Mouse (Mus musculus) CH12.LX (cell line): ENCODE data around the gene Hist1h1b. TPM values are rescaled to one million over a fixed set of nuclear protein-coding genes. Genes with fewer than 3 reads are reported as not detected.
"Not testable (repeated sequence)": the region's sequence is repeated elsewhere in the genome, so short reads cannot be mapped to it uniquely, and the experiment has no call there.

ENCODE experiments used
- DNase-seq: peaks from one replicate; pipeline ENCODE4 v3.0.0-alpha.2; 2013; ENCODE audit errors: extremely low read depth
- H3K27ac ChIP-seq: 2 replicates; pipeline ENCODE4 v1.5.1; 2012; ENCODE audit warnings: low read depth, mild to moderate bottlenecking, control low read depth, moderate library complexity; ENCODE audit not compliant: insufficient read depth
- H3K27me3 ChIP-seq: replicated peaks from 2 replicates; pipeline ENCODE3; 2012; ENCODE audit warnings: inconsistent platforms
- H3K36me3 ChIP-seq, 2 experiments: replicated peaks in 1 of 2; 2 replicates each; pipeline versions ENCODE3 to v1.6.1; 2012; ENCODE audit warnings: inconsistent platforms in 1 of 2, low read length in 1 of 2, mild to moderate bottlenecking in 1 of 2, mixed read lengths in 1 of 2, moderate library complexity in 1 of 2; ENCODE audit not compliant: control insufficient read depth in 1 of 2, insufficient read depth in 1 of 2
- H3K4me1 ChIP-seq, 2 experiments: 2 replicates each; pipeline ENCODE4 v1.6.1; 2012; ENCODE audit warnings: inconsistent platforms in 1 of 2, moderate library complexity in 1 of 2; ENCODE audit not compliant: insufficient read depth in 2 of 2, control insufficient read depth in 1 of 2
- H3K4me2 ChIP-seq: 2 replicates; pipeline ENCODE4 v1.6.1; 2012; ENCODE audit warnings: low read depth, mild to moderate bottlenecking, control low read depth; ENCODE audit not compliant: poor library complexity, insufficient read depth, severe bottlenecking
- H3K4me3 ChIP-seq, 3 experiments: fragments of 150-350 bp in 1 of 3; sonication (generic) in 1 of 3; replicated peaks in 1 of 3; 2 replicates each; pipeline versions ENCODE3 to v1.5.1; 2011 to 2012; ENCODE audit warnings: low read depth in 2 of 3, low read length in 2 of 3, mild to moderate bottlenecking in 2 of 3, moderate library complexity in 2 of 3, control low read depth in 1 of 3, improper control_type of control experiment in 1 of 3, inconsistent platforms in 1 of 3, mixed read lengths in 1 of 3; ENCODE audit not compliant: poor library complexity in 1 of 3
- H3K79me2 ChIP-seq: replicated peaks from 2 replicates; pipeline ENCODE4 v1.6.1; 2012; ENCODE audit warnings: mild to moderate bottlenecking, moderate library complexity; ENCODE audit not compliant: control insufficient read depth, poor library complexity, insufficient read depth, severe bottlenecking; ENCODE audit errors: extremely low read depth
- H3K9ac ChIP-seq: 2 replicates; pipeline ENCODE4 v1.6.1; 2012; ENCODE audit warnings: low read depth, mild to moderate bottlenecking, control low read depth, moderate library complexity; ENCODE audit not compliant: insufficient read depth
- H3K9me3 ChIP-seq: replicated peaks from 2 replicates; pipeline ENCODE3; 2012; ENCODE audit warnings: low read length, inconsistent platforms, mixed read lengths
- BHLHE40 ChIP-seq: IDR thresholded peaks from 2 replicates; pipeline ENCODE4 v1.6.1; 2011; ENCODE audit warnings: mild to moderate bottlenecking, low read depth, low read length, improper control_type of control experiment
- IRF4 ChIP-seq: IDR thresholded peaks from 2 replicates; pipeline ENCODE4 v1.6.1; 2014; ENCODE audit warnings: low read depth, mild to moderate bottlenecking, inconsistent platforms, low read length, improper control_type of control experiment
- JUND ChIP-seq: conservative IDR thresholded peaks from 2 replicates; pipeline ENCODE4 v1.6.1; 2011; ENCODE audit warnings: low read depth, low read length, improper control_type of control experiment
- KAT2A ChIP-seq: IDR thresholded peaks from 2 replicates; pipeline ENCODE4 v1.6.1; 2012; ENCODE audit warnings: low read length, improper control_type of control experiment, inconsistent platforms; ENCODE audit not compliant: insufficient replicate concordance
- MAFK ChIP-seq: IDR thresholded peaks from 2 replicates; pipeline ENCODE4 v1.6.1; 2011; ENCODE audit warnings: low read length, improper control_type of control experiment; ENCODE audit not compliant: insufficient replicate concordance
- NELFE ChIP-seq: IDR thresholded peaks from 2 replicates; pipeline ENCODE4 v1.6.1; 2011; ENCODE audit warnings: low read depth, low read length, improper control_type of control experiment
- POLR2A ChIP-seq: IDR thresholded peaks from 2 replicates; pipeline ENCODE4 v1.6.1; 2011; ENCODE audit warnings: low read depth, mild to moderate bottlenecking, improper control_type of control experiment, low read length
- POLR2AphosphoS2 ChIP-seq: IDR thresholded peaks from 2 replicates; pipeline ENCODE4 v1.6.1; 2011; ENCODE audit warnings: low read depth, low read length, improper control_type of control experiment
- USF2 ChIP-seq: conservative IDR thresholded peaks from 2 replicates; pipeline ENCODE4 v1.6.1; 2011; ENCODE audit warnings: low read depth, low read length, improper control_type of control experiment
- ZMIZ1 ChIP-seq: IDR thresholded peaks from 2 replicates; pipeline ENCODE4 v1.6.1; 2012; ENCODE audit warnings: low read depth, mild to moderate bottlenecking, inconsistent platforms, low read length, improper control_type of control experiment
- dilution Hi-C: fragments of 300-500 bp; cut with MboI; formaldehyde crosslinking; loops from 2 replicates; pipeline ENCODE4 v1.14.3; 2020; ENCODE audit warnings: low sequenced_read_pairs; ENCODE audit not compliant: extremely low pct_unique_long_range_greater_than_20kb, extremely low pct_ligation_motif_present
- in situ Hi-C: fragments of 300-500 bp; cut with MboI; formaldehyde crosslinking; loops from 3 replicates; pipeline ENCODE4 v1.14.3; 2019; ENCODE audit warnings: low sequenced_read_pairs, low pct_ligation_motif_present, low pct_unique_long_range_greater_than_20kb, mixed read lengths
- polyA plus RNA-seq: library from polyadenylated mRNA; unstranded; fragments of >175 nt; gene quantifications from 2 replicates; pipeline ENCODE4 v1.2.1, GENCODE M21; 2012; ENCODE audit warnings: low read depth; ENCODE audit not compliant: insufficient read length
- total RNA-seq, 2 experiments: library from RNA; depleted of rRNA; stranded (reverse); fragments of 300-350 nt in 1 of 2; fragments of >200 nt in 1 of 2; gene quantifications; 2 replicates each; pipeline ENCODE4 v1.2.3; 2012 to 2014

Hist1h1b gene
- total and polyA plus RNA-seq, 3 experiments = 1.9 to 1,032 (median 16.6) TPM

GRCm38 (mm10) chr13:21779767-21780731, at the start of gene Hist1h1b (continued):
- TF ChIP-seq USF2 (peak; percentile 57), KAT2A (0 out of 2 replicates have a peak, but pooled peaks have one; percentile 38)

DNA sequence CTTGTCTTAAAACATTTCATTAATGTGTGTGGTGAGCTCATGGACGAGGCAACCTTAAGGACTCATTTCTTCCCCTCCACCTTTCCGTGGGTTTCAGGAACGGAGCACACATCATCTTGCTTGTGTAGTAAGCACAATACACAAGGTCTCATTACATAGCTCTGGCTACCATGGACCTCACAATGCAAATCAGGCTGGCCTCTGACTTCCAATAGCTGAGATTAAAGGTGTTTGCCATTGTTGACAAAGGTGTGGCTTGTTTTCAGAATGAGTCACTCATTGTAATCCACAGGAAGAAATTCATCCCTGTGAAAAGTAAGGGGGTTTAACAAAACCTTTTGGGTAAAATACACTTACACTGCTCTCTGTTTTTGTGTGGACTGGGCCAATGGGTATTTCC, 48.1 kb upstream of the Hist1h1b start:
- TF ChIP-seq NELFE (no peak), MAFK (no peak), JUND (0 out of 2 replicates have a peak, but pooled peaks have one; percentile 28), IRF4 (0 out of 2 replicates have a peak, but pooled peaks have one; percentile 25)
- Histone ChIP-seq H3K4me3 (no peak overlapping the region), H3K79me2 (no peaks in the 10 kb centered on the region), H3K27me3 (no peaks in the 10 kb centered on the region), H3K36me3 (peaks cover 0 to 4% of the 10 kb centered on the region in 2 experiments), H3K4me1 (peaks cover 0 to 39% of the 10 kb centered on the region in 2 experiments; a peak in 2 of 4 replicates), H3K4me2 (peak overlapping the region; percentile 29; the same call in 1 of the 2 replicates), H3K9me3 (no peaks in the 10 kb centered on the region), H3K9ac (no peak overlapping the region), H3K27ac (peak overlapping the region; percentile 45; the same call in 1 of the 2 replicates)
- no peak for DNase-seq
- dilution Hi-C loops = no loop called here
- in situ Hi-C loops = no loop called here

GRCm38 (mm10) chr13:21820082-21820890, 39.9 kb upstream of the Hist1h1b start:
- H3K4me2 ChIP-seq, H3K4me3 ChIP-seq, H3K79me2 ChIP-seq, in situ Hi-C loops, H3K27ac ChIP-seq, H3K9me3 ChIP-seq, dilution Hi-C loops, H3K27me3 ChIP-seq, H3K9ac ChIP-seq, H3K36me3 ChIP-seq, DNase-seq: not testable (repeated sequence)
- H3K4me1 ChIP-seq = peaks cover 0 to 17% of the 10 kb centered on the region in 2 experiments; a peak in 3 of 4 replicates

DNA sequence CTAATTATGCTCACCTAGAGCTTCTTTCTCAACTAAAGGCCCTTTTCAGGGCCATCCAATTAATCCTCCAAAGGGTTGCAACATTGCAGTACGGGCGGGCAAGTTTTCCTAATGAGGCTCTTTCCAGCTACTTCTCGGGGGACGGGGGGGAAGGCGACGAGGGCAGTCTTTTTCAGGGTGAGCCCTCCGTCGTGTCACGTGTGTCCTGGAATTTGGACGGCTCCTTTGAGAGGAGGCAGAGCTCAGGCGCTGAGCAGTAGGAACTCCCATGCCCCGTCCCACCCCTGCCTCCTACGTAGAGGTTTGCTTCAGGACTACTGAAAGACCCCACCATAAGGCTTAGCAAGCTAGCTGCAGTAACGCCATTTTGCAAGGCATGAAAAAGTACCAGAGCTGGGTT, 31.7 kb upstream of the Hist1h1b start:
- TF ChIP-seq ZMIZ1 (0 out of 2 replicates have a peak, but pooled peaks have one; percentile 45), POLR2AphosphoS2 (0 out of 2 replicates have a peak, but pooled peaks have one; percentile 33), BHLHE40 (0 out of 2 replicates have a peak, but pooled peaks have one; percentile 13), POLR2A (peak; percentile 53)
- dilution Hi-C loops, H3K36me3 ChIP-seq, DNase-seq, in situ Hi-C loops, H3K27me3 ChIP-seq, H3K79me2 ChIP-seq, H3K9me3 ChIP-seq, H3K4me1 ChIP-seq: not testable (repeated sequence)
- Histone ChIP-seq H3K4me3 (peak overlapping the region in 1 of 3 experiments; percentile 24), H3K27ac (peak overlapping the region; percentile 86), H3K4me2 (peak overlapping the region; percentile 31; the same call in 1 of the 2 replicates), H3K9ac (0 out of 2 replicates have a peak overlapping the region, but pooled peaks have one; percentile 33)

- H3K4me1 ChIP-seq, H3K79me2 ChIP-seq, dilution Hi-C loops, H3K27me3 ChIP-seq, H3K36me3 ChIP-seq, H3K9me3 ChIP-seq, in situ Hi-C loops, DNase-seq: not testable (repeated sequence)
- Histone ChIP-seq H3K4me3 (peak within 1 kb of the TSS in 1 of 3 experiments; percentile 24), H3K27ac (peak within 1 kb of the TSS; percentile 86), H3K4me2 (peak within 1 kb of the TSS; percentile 31; the same call in 1 of the 2 replicates), H3K9ac (0 out of 2 replicates have a peak within 1 kb of the TSS, but pooled peaks have one; percentile 33)
These were observed 31.1 kb upstream of the Hist1h1b start, which contains the start of gene Hist1h4m for GRCm38 (mm10) chr13:21811539-21811938. Gene Hist1h4m, plus strand, starts transcription at chr13:21811746.
